Mouse (Mus musculus) right cerebral cortex, postnatal 4 days (tissue): Measurements from ENCODE around the gene Rrp1b.

Source experiments
- DNase-seq: peaks from one replicate; pipeline ENCODE4 v3.0.0-alpha.2; 2022

Gene Rrp1b

GRCm38 (mm10) chr17:32035609-32036508 lies at the start of gene Rrp1b, which contains the start of gene Hsf2bp:
TSS of gene Rrp1b (plus strand) at chr17:32036100.
TSS of gene Hsf2bp (minus strand) at chr17:32036349.
- peak; percentile 85 for DNase-seq

- no peak for DNase-seq
These were observed 49.0 kb upstream of the Rrp1b start for GRCm38 (mm10) chr17:31986915-31987314.

- no peak for DNase-seq
These were observed 46.9 kb upstream of the Rrp1b start for GRCm38 (mm10) chr17:31989035-31989434.

- DNase-seq = no peak
These were observed 43.9 kb upstream of the Rrp1b start for GRCm38 (mm10) chr17:31992004-31992403.

GRCm38 (mm10) chr17:31993354-31993753 lies 42.5 kb upstream of the Rrp1b start:
- no peak for DNase-seq

- DNase-seq = no peak
These were observed 41.8 kb upstream of the Rrp1b start for GRCm38 (mm10) chr17:31994132-31994531.

GRCm38 (mm10) chr17:31995784-31996183 lies 40.1 kb upstream of the Rrp1b start:
- no peak for DNase-seq

- no peak for DNase-seq
These were observed 39.6 kb upstream of the Rrp1b start for GRCm38 (mm10) chr17:31996331-31996730.

GRCm38 (mm10) chr17:31998351-31998750 lies 37.5 kb upstream of the Rrp1b start:
- no peak for DNase-seq

GRCm38 (mm10) chr17:32003251-32003650 lies 32.6 kb upstream of the Rrp1b start:
- no peak for DNase-seq

- DNase-seq = no peak
These were observed 29.1 kb upstream of the Rrp1b start for GRCm38 (mm10) chr17:32006800-32007199.

GRCm38 (mm10) chr17:32011694-32012093 lies 24.2 kb upstream of the Rrp1b start:
- no peak for DNase-seq

- DNase-seq = no peak
These were observed 23.6 kb upstream of the Rrp1b start for GRCm38 (mm10) chr17:32012254-32012653.

GRCm38 (mm10) chr17:32013659-32014058 lies 22.2 kb upstream of the Rrp1b start:
- DNase-seq = no peak

GRCm38 (mm10) chr17:32016481-32016880 lies 19.4 kb upstream of the Rrp1b start:
- DNase-seq = no peak

GRCm38 (mm10) chr17:32018127-32018894 lies 17.6 kb upstream of the Rrp1b start:
- DNase-seq = no peak

GRCm38 (mm10) chr17:32021981-32022380 lies 13.9 kb upstream of the Rrp1b start:
- no peak for DNase-seq

GRCm38 (mm10) chr17:32022551-32022950 lies 13.3 kb upstream of the Rrp1b start:
- DNase-seq = no peak

- DNase-seq = peak; percentile 45
These were observed 12.8 kb upstream of the Rrp1b start for GRCm38 (mm10) chr17:32023088-32023487.

GRCm38 (mm10) chr17:32024671-32025073 lies 11.2 kb upstream of the Rrp1b start:
- no peak for DNase-seq

- peak; percentile 59 for DNase-seq
These were observed 10.5 kb upstream of the Rrp1b start for GRCm38 (mm10) chr17:32025386-32025785.

- DNase-seq = no peak
These were observed 8.2 kb upstream of the Rrp1b start for GRCm38 (mm10) chr17:32027666-32028065.

- DNase-seq = no peak
These were observed 7.6 kb upstream of the Rrp1b start for GRCm38 (mm10) chr17:32028301-32028700.

- DNase-seq = no peak
These were observed 4.2 kb upstream of the Rrp1b start for GRCm38 (mm10) chr17:32031684-32032083.
